Mouse (Mus musculus) ovary, postnatal 10 days (tissue): Measurements from ENCODE around the gene Tmtc3.
"Not testable (repeated sequence)": the region's sequence is repeated elsewhere in the genome, so short reads cannot be mapped to it uniquely, and the experiment has no call there.

Experiments
- DNase-seq: peaks from one replicate; pipeline ENCODE4 v3.0.0; 2022; ENCODE audit warnings: low spot score

The Tmtc3 gene

DNA sequence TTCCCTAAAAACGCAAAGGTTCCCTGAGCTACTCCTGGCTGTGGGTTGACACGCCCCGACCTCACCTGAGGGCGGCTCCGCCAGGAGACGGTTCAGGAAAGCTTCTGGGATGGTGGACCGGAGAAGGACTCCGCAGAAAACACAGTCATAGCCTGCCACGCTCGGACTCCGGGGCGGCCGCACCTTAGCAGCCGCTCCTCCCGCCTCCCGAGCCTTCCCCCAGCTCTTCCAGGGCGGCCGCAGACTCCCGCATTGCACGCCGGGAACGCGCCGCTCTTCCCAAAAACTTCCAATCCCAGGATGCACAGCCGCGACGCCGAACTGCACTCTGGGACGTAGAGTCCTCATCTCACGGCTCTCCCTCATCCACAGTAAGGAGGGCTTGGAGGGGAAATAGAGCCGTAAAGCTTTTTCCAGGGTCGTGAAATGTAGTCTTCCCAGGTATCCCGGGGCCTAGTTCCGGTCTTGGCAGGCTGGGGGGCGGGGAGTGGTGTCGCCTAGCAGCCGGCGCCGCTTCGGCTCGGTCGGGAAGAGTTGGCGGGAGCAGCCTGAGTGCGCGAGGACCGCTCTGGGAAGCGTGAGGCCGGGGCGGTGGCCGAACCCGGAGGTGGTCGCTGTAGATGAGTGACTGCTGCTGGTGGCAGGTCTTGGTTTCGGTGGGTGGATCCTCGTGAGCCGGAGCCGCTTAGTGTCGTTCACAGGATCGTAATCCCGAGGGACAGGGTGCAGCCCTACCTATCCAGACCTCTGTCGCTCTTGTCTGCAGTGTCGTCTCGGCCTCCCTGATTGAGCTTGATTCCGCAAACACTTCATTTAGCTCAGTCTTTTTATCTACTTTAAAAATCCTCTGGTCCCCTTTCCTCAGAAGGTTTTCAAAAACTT, at the start of gene Tmtc3, which contains the start of gene Cep290:
Tmtc3 (minus strand) TSS at position 254 of the 882 bp plus-strand sequence.
Cep290 (plus strand) TSS at position 462 of the 882 bp plus-strand sequence.
- DNase-seq, result peak; percentile 61

DNA sequence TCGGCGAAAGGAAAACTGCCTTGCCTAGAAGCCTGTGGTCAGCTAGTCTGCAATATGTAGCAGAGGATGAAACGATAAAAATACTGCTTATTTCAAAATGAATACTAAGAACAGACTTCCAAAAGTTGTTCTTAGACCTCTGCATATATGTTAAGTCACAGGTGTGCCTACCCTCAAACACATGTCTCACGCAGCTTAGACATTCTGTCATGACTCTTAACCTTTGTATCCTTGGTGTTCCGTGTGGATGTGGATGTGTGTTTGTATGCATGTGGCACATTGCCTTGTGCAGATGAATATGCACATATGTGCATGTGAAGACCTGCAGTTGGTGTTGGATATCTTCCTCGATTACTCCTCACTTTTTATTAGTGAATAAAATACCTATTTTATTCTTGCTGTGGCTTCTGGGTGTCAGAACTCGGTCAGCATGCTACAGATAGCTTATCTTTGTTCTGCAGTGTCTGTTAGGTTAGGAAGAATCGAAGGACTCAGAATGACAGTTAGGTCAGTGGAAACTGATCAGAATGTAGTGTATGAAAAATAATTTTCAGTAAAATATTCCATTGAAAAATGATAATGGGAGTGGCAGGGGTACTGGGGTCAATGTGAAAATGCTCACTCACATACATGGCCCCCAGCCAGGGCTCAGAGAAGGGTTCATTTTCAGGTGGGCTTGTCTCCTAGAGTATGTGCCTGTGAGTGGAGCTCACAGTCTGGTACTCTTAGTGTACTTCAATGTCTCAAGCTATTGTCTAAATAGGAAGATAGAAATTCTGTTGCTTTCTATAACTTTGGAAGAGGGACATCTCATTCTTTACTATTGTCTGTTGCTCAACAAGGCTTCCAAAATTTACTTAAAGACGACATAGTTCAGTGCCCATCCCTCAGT, 37.6 kb upstream of the Tmtc3 start:
- DNase-seq, result no peak

DNA sequence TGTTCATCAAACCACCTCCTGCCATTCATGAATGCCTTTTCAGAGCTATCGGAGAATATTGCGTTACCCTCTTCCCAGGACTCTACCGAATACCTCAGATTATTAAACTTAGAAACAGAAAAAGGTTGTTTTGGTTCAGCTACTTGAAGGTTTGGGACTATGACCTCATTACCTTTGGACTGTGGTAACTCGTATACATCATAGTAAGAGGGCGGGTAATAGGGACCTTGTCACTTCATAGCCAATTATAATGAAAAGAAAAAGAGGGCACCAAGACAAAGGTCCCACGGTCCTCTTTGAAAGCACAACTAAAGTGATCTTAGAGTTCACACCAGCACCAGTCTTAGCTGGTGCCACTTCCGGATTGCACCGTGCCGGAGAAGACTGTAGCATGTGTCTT, 35.2 kb upstream of the Tmtc3 start:
- DNase-seq, result no peak

DNA sequence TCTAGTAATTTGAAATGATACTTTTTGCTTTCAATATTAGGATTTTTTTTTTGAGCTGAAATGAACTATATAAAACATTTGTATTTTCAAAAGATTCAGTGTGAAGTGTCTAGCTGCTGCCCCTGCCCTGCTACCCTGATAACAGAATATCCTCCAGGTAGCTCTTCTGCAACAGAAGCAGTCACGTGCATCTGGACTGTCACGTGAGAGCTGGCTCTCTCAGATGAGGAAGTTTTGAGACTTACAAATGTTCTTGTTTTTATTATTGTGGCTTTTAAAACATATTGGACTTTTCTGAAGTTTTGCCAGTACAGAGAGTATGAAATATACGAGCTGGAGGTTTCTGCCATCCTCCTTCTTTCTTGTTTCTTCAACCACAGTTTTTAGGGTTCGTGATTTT, 34.5 kb upstream of the Tmtc3 start:
- no peak for DNase-seq

DNA sequence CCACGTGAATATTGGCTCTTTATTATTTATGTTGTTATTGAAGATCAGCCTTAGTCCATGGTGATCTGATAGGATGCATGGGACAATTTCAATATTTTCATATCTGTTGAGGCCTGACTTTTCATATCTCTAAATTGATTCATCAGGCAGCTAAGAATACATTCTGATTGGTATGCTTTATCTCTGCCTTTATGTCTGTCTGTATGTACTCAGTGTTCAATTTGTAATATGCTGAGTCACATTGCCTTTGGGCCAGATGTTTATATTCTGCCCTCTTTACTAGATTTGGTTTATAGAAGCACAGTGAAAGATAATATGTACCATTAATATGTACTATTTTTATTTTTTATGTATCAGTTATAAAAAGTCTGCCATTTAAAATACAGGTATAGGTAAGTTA, 21.0 kb upstream of the Tmtc3 start:
- DNase-seq, result no peak

DNA sequence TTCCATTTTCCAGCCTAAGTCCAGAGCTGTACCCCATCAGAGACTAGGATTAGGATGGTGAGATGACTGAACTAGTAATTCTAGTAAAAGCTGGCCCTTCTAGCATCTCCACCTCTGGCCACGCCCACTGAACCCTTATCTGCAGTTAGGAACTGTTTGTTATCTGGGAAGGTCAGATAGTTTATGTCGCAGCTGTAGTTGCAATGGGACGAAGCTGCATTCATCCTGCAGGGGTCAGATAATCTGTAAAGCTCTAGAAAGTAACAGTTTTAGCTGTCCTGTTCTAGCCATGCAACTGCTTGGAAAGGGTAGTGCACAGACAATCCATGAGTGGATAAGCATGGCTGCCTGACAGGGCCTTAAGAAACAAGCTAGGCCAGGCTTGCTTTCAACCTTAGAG, 11.2 kb upstream of the Tmtc3 start:
- no peak for DNase-seq

DNA sequence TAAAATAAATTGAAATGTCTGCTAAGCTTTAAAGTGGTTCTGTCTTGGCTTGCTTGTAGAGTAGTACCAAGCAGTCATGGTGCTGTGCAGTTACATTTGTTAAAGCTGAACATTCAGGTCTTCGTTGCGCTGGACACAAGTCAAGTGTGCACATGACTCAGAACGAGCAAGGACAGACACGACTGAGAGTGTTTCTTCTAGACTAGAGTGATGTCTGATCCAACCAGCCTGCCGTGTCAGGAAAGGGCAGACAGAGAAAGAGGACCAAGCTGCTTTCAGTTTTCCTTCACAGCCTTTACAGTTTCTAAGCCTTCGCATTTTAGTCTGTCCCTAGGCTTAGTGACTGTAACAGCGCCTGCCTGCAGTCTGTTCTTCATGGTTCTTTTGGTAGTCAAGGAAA, 4.8 kb upstream of the Tmtc3 start:
- DNase-seq, result no peak

DNA sequence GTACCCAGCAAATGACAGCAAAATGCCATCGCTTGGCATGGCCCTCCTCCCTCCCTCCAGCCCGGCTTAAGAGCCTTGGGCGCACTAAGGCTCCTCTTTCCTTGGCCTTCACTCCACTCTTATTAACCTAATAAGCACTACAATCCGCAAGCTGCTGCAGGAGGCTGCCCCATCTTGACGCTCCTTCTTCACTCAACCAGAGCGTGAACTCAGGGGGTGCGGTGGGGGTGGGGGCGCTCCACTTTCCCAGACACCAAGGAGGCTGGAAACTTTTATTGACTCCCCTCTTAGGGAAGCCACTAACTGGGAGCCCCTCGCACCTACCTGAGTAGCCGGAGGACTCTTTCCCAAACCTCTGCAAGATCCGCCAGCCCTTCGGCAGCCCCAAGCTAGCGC, 451 bp downstream of the Tmtc3 start:
- no peak for DNase-seq

DNA sequence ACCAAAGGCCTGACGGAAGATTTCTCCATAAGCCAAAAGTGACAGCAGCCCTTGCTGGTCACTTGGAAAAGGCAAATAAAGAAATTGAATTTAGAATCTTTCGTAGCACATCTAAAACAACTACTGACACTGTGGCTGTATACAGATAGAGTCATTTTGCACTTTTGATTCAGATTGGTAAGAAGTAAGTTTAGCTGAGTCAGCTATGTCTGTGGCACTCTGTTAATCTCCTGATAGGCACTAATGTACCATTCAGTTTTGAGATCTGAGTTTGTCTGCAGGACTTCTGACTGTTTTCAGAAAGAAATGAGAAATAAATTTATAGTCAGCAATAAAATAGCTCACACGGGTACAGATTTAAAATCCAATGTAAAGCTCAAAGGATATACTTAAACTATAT, 7.6 kb downstream of the Tmtc3 start:
- DNase-seq, result no peak

DNA sequence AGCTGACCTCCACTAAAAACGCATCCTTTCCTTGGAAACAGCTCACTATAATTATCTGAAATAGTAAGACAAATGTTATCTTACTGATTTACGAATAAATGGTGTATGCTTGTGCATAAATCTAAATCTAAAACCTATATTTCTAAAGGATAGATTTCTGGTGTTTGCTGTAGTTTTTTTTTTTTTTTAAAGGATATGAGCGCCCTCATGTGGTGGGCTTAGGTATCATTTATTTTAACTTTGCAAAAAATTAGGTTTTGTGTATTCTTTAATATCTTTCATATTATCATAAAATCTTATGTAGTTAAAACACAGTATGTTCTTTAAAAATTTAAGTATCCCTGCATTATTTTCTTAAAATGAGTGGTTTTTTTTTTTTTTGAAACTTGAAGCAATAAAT, 12.1 kb downstream of the Tmtc3 start:
- no peak for DNase-seq

DNA sequence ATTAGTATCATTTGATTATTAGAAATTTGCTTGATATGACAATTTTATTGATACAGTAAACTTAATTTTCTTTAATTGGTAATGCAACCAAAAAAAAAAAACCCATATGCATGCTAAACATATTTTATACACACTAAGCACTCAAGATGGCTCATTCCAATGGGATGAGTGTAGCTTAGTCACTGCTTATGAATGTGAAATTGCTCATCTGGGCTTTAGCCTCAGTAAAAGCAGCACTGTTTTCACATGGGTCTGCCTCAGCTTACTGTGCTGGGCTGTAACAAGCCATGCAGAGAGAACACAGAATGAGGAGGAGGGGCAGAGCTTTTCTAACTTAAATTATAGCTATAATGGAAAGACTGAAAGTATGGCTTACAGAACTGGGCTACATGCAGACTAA, 26.6 kb downstream of the Tmtc3 start:
- DNase-seq, result no peak

DNA sequence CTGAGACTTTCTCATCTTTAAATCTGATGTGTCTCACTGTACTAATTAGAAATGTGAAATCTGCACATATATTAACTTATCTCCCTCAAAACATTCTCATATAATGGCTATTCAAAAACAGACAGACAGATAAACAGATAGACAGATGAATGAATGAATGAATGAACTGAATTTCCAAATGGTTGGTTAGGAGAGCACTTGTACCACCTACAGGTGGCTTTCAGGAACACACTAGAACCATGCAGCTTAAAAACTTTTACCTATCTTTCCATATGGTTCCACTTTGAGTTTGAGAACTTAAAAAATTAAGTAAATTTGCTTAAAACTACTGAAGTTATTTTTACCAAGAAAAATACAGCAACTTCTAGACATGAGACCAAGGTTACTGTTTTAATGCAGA, 37.8 kb downstream of the Tmtc3 start:
- DNase-seq, result no peak

DNA sequence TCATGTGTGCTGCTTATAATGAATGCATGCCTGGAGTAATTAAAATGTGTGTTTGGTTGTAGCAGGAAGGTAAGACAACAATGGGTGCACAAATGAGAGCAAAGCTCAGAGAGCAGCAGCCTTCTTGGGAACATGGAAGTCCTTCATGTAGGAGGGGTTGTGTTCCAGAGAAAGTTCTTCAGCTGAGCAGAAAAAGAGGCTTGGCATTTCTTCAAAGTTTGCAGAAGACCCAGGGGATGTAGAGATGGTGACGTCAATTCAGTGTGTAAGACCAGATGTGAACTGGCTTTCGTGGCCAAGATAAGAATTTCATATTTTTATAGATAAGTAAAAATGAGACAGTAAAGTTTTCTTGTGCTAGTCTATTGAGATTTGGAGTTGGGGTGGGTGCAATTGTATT, 59.6 kb downstream of the Tmtc3 start:
- no peak for DNase-seq

DNA sequence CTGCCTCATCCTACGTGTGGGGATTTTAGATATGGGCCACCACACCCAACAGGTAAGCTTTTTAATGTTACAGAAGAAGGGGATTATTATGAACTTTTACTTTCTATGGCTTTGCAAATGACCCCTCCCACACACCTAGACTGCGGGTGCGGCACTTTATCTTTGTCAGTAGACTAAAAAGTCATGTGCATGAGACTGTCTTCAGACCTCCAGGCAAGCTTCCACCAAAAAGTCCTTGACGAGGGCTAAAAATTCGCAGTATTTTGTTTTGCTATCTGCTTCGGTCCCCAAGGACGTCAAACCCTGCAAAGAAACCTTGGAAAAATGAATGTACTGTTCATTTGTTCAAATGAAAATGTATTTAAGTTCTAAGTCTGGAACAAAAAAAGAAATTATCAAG, 71.6 kb downstream of the Tmtc3 start:
- DNase-seq, result no peak

DNA sequence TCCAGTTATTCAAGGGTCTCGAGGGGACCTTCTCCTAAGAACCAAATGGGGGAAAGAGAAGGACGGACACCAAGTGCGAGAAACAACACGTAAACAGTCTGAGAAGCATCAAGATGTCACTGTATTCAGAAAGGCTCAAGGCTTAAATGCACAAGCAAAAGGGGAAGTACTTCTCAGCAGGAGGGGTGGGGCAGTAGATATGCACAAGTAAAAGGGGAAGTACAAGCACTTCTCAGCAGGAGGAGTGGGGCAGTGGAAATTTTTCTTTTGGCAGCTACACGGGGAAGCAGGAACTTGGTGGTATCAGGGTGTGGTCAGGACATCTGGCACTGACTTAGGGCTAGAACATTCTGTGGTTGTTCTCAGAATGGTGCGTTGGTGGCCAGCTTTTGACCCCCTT, 84.8 kb downstream of the Tmtc3 start:
- DNase-seq, result not testable (repeated sequence)
